In the genomic region with DNA sequence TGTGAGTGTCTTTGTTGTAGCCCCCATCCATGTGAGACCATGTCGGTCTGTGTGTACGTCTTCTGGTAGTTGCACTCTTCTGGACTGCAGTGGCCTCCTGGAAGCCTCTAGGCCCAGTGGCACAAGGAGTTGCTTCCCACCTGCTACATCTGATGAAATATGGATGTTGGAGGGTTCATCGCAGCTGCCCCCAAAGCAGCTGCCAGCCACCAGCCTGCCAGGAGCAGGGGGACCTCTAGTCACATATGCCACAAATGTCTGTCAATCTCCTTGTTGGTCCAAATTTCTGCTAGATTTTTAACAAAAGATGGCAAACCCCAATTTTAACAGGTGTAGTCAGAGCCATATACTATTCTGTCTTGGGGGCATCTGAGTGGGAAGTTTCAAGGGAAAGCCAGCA, we compare ENCODE assay signal across 19 mouse cellular contexts. TPM values are rescaled to one million over a fixed set of nuclear protein-coding genes. Genes with fewer than 3 reads are reported as not detected.
DNase-seq lines count a peak whose midpoint lies in the region; ATAC-seq lines count a peak whose summit lies in the region.
"Had no signal": no experiment of that assay in that cellular context is flagged by ENCODE, and none has a peak within 500 bp of the region (broad histone marks: within the 10 kb centered on the region; RNA-seq: fewer than 3 reads in every experiment).

No protein-coding gene starts in this region.

- H3K27me3 ChIP-seq in forebrain, embryonic 10.5 days (ENCODE audit: poor library complexity, severe bottlenecking), result no peaks in the 10 kb centered on the region
- H3K27me3 ChIP-seq in forebrain, embryonic 13.5 days, result no peaks in the 10 kb centered on the region
- H3K27me3 ChIP-seq in heart, embryonic 15.5 days, result no peaks in the 10 kb centered on the region
- no peaks in the 10 kb centered on the region for H3K27me3 ChIP-seq in midbrain, embryonic 14.5 days (ENCODE audit: control insufficient read depth, insufficient read depth, low read length)
- H3K27me3 ChIP-seq in midbrain, embryonic 11.5 days (ENCODE audit: control insufficient read depth, insufficient read depth, low read length), result no peaks in the 10 kb centered on the region
- H3K27me3 ChIP-seq: embryonic facial prominence, embryonic 15.5 days; hindbrain, embryonic 15.5 days; megakaryocyte, embryonic 14.5 days; Patski had no signal

- H3K4me1 ChIP-seq in forebrain, embryonic 10.5 days, result peaks cover 34% of the 10 kb centered on the region
- peaks cover 22% of the 10 kb centered on the region for H3K4me1 ChIP-seq in forebrain, embryonic 13.5 days
- peaks cover 70% of the 10 kb centered on the region for H3K4me1 ChIP-seq in heart, embryonic 15.5 days (replicated peaks)
- peaks cover 22% of the 10 kb centered on the region for H3K4me1 ChIP-seq in midbrain, embryonic 14.5 days (ENCODE audit: control insufficient read depth, insufficient read depth, low read length)
- H3K4me1 ChIP-seq in midbrain, embryonic 11.5 days (ENCODE audit: control insufficient read depth, insufficient read depth, low read length), result peaks cover 26% of the 10 kb centered on the region

- no peaks in the 10 kb centered on the region for H3K9me3 ChIP-seq in forebrain, embryonic 10.5 days
- H3K9me3 ChIP-seq in forebrain, embryonic 13.5 days (replicated peaks), result no peaks in the 10 kb centered on the region
- no peaks in the 10 kb centered on the region for H3K9me3 ChIP-seq in heart, embryonic 15.5 days (replicated peaks)
- H3K9me3 ChIP-seq in midbrain, embryonic 14.5 days (ENCODE audit: control insufficient read depth, low read length), result no peaks in the 10 kb centered on the region
- no peaks in the 10 kb centered on the region for H3K9me3 ChIP-seq in midbrain, embryonic 11.5 days (ENCODE audit: control insufficient read depth, low read length)
- H3K9me3 ChIP-seq: embryonic facial prominence, embryonic 15.5 days; hindbrain, embryonic 15.5 days; megakaryocyte, embryonic 14.5 days had no signal

- DNase-seq in forebrain, embryonic 10.5 days (ENCODE audit: extremely low spot score, low spot score), result no peak
- no peak for DNase-seq in heart, adult 8-10 months (ENCODE audit: low spot score)
- DNase-seq in midbrain, embryonic 14.5 days, result peak; percentile 19
- no peak for DNase-seq in midbrain, embryonic 11.5 days (ENCODE audit: low spot score, missing footprints)
- DNase-seq in kidney, adult 9 months, result no peak
- DNase-seq in adrenal gland, postnatal 10 days, result no peak
- DNase-seq: adrenal gland, adult 8-10 months; kidney, adult 18-20 months; liver, postnatal 0 days; right cerebral cortex, postnatal 14 days; spleen, adult 18-20 months; thymus, postnatal 4 days had no signal

- ATAC-seq in forebrain, embryonic 13.5 days, result no peak
- no peak for ATAC-seq in heart, embryonic 15.5 days (replicated peaks; ENCODE audit: insufficient number of reproducible peaks, insufficient read depth, low FRiP score, low read depth)
- no peak for ATAC-seq in midbrain, embryonic 14.5 days (ENCODE audit: low FRiP score, low TSS enrichment)
- no peak for ATAC-seq in midbrain, embryonic 11.5 days (ENCODE audit: low FRiP score)
- ATAC-seq: CD4-positive, CD25-positive, alpha-beta regulatory T cell, adult 4 months; liver, postnatal 0 days; Patski had no signal

- no peak overlapping the region for H3K9ac ChIP-seq in forebrain, embryonic 13.5 days
- no peak overlapping the region for H3K9ac ChIP-seq in heart, embryonic 15.5 days
- no peak overlapping the region for H3K9ac ChIP-seq in midbrain, embryonic 14.5 days (replicated peaks; ENCODE audit: low read length)
- no peak overlapping the region for H3K9ac ChIP-seq in midbrain, embryonic 11.5 days (ENCODE audit: low read length)
- H3K9ac ChIP-seq: embryonic facial prominence, embryonic 15.5 days; hindbrain, embryonic 15.5 days; liver, postnatal 0 days had no signal

- H3K4me2 ChIP-seq in forebrain, embryonic 13.5 days, result no peak overlapping the region
- no peak overlapping the region for H3K4me2 ChIP-seq in heart, embryonic 15.5 days
- no peak overlapping the region for H3K4me2 ChIP-seq in midbrain, embryonic 14.5 days (ENCODE audit: low read length)
- no peak overlapping the region for H3K4me2 ChIP-seq in midbrain, embryonic 11.5 days
- H3K4me2 ChIP-seq: embryonic facial prominence, embryonic 15.5 days; hindbrain, embryonic 15.5 days had no signal

- 90% methylated on average over 3 of the region's 3 CpGs for WGBS in forebrain, embryonic 10.5 days
- WGBS in forebrain, embryonic 13.5 days, result 86% methylated on average over 3 of the region's 3 CpGs
- WGBS in heart, embryonic 15.5 days, result 91% methylated on average over 3 of the region's 3 CpGs
- 58% methylated on average over 3 of the region's 3 CpGs for WGBS in midbrain, embryonic 14.5 days
- 93% methylated on average over 3 of the region's 3 CpGs for WGBS in midbrain, embryonic 11.5 days

- no peaks in the 10 kb centered on the region for H3K36me3 ChIP-seq in forebrain, embryonic 10.5 days (replicated peaks)
- H3K36me3 ChIP-seq in forebrain, embryonic 13.5 days (ENCODE audit: poor library complexity, severe bottlenecking), result no peaks in the 10 kb centered on the region
- no peaks in the 10 kb centered on the region for H3K36me3 ChIP-seq in heart, embryonic 15.5 days
- H3K36me3 ChIP-seq in midbrain, embryonic 14.5 days (ENCODE audit: control insufficient read depth, insufficient read depth, low read length), result no peaks in the 10 kb centered on the region
- no peaks in the 10 kb centered on the region for H3K36me3 ChIP-seq in midbrain, embryonic 11.5 days (ENCODE audit: control insufficient read depth, insufficient read depth, low read length)
- H3K36me3 ChIP-seq: embryonic facial prominence, embryonic 15.5 days; hindbrain, embryonic 15.5 days had no signal

- no peak overlapping the region for H3K4me3 ChIP-seq in forebrain, embryonic 10.5 days
- H3K4me3 ChIP-seq in forebrain, embryonic 13.5 days, result no peak overlapping the region
- H3K4me3 ChIP-seq in heart, embryonic 15.5 days, result no peak overlapping the region
- H3K4me3 ChIP-seq in midbrain, embryonic 14.5 days (replicated peaks; ENCODE audit: low read depth, low read length), result no peak overlapping the region
- H3K4me3 ChIP-seq in midbrain, embryonic 11.5 days (ENCODE audit: low read depth, low read length), result no peak overlapping the region
- H3K4me3 ChIP-seq: embryonic facial prominence, embryonic 15.5 days; hindbrain, embryonic 15.5 days; megakaryocyte, embryonic 14.5 days had no signal

- H3K27ac ChIP-seq in forebrain, embryonic 10.5 days, result peak overlapping the region; percentile 51; the same call in 1 of the 2 replicates
- no peak overlapping the region for H3K27ac ChIP-seq in forebrain, embryonic 13.5 days
- peak overlapping the region; percentile 0 for H3K27ac ChIP-seq in heart, embryonic 15.5 days
- no peak overlapping the region for H3K27ac ChIP-seq in midbrain, embryonic 14.5 days (replicated peaks; ENCODE audit: low read depth, low read length)
- no peak overlapping the region for H3K27ac ChIP-seq in midbrain, embryonic 11.5 days (ENCODE audit: low read depth, low read length)

RNA-seq across cellular contexts. Expression of a gene that starts 26.4 kb away (rescaled TPM):
- 10.5 and 14.3 TPM in 2 replicates for polyA plus RNA-seq in forebrain, embryonic 10.5 days (2016; fragmentation: Nextera tagmentation; extraction: Ambion mirVana)
- 9.7 and 11.1 TPM in 2 replicates for polyA plus RNA-seq in forebrain, embryonic 13.5 days (2015; fragmentation: Nextera tagmentation; extraction: Ambion mirVana)
- polyA plus RNA-seq in heart, embryonic 15.5 days (2015; fragmentation: Nextera tagmentation; extraction: Ambion mirVana), result 53.4 and 58.4 TPM in 2 replicates
- 100 to 1,000 TPM; 291 to 307 (median 299) TPM for total RNA-seq in heart, adult 8-10 months (2022)
- 21.0 and 23.0 TPM in 2 replicates for polyA plus RNA-seq in midbrain, embryonic 14.5 days (2014; fragmentation: Nextera tagmentation; extraction: Ambion mirVana)
- polyA plus RNA-seq in midbrain, embryonic 11.5 days (2014; fragmentation: Nextera tagmentation; extraction: Ambion mirVana), result 23.2 and 25.2 TPM in 2 replicates
- 10 to 100 TPM; 59.4 to 64.1 TPM for total RNA-seq in adrenal gland, postnatal 10 days (2021)

Comparison
In these comparisons a context has a peak if more than half of its experiments do, and no peak if none do; other contexts are left out.
1. H3K27ac ChIP-seq: peak in forebrain, embryonic 10.5 days (single experiment) and heart, embryonic 15.5 days (single experiment); none in forebrain, embryonic 13.5 days (single experiment), midbrain, embryonic 14.5 days (single experiment) and midbrain, embryonic 11.5 days (single experiment).